Mouse (Mus musculus): ENCODE data around the gene Snupn.

DNA sequence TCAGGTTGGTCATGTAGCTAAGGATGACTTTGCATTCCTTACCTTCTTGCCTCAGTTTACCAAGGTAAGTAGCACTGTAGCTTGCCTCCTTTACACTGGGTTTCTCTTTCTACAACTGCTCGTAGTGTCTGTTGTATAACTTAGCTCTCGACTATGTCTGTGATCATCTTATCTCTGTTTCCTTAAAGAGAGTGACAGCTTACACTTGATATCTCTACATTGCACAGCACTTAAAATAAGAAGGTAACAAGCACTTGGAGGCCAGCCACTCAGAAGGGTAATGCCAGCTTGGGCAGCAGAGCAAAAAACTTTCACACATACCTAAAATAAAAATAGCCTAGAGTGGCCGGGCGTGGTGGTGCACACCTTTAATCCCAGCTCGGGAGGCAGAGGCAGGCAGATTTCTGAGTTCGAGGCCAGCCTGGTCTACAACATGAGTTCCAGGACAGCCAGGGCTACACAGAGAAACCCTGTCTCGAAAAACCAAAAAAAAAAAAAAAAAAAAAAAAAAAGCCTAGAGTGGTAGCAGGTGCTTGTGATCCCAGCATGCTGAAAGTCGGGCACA, 23.4 kb downstream of the Snupn start:
- TF ChIP-seq POLR2A (IDR thresholded peaks at IDR 0.05; ENCODE audit: borderline replicate concordance, control insufficient read depth, low read depth, low read length) (no peak), CTCF (IDR thresholded peaks at IDR 0.05; ENCODE audit: control insufficient read depth, insufficient read depth, low read length) (no peak)
